Comparison of ENCODE assay signal across 21 mouse cellular contexts in the genomic region with DNA sequence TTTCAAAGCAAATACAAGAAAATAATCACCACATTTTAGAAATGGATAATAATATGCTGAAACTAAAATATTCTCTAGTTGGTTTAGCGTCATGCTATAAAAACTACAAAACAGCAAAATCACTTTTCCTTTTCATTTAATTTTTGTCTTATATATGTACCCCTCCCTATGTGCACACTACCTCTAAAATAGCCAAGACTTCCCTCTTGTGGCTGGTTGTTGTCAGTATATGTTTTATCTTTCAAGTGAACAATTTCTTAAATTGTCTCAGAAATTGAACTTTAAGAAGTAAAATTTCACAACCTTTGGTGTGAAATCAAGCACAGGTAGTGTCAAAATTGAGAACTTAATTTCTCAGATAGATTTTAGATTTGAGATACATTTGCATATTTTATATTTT.
DNase-seq lines count a peak whose midpoint lies in the region; ATAC-seq and TF ChIP-seq lines count a peak whose summit lies in the region.
"Had no signal": no experiment of that assay in that cellular context is flagged by ENCODE, and none has a peak within 500 bp of the region (broad histone marks: within the 10 kb centered on the region; RNA-seq: fewer than 3 reads in every experiment).

No protein-coding gene starts in this region.

- no peaks in the 10 kb centered on the region for H3K79me2 ChIP-seq in MEL (ENCODE audit: control insufficient read depth, insufficient read depth, low read length, poor library complexity)

- no peak overlapping the region for H3K27ac ChIP-seq in layer of hippocampus, adult 2 months
- H3K27ac ChIP-seq in MEL (ENCODE audit: control insufficient read depth, low read depth, low read length): no peak overlapping the region
- H3K27ac ChIP-seq: limb, embryonic 10.5 days; lung, embryonic 15.5 days; stomach, embryonic 15.5 days had no signal

- no peaks in the 10 kb centered on the region for H3K9me3 ChIP-seq in MEL (replicated peaks; ENCODE audit: insufficient read depth, low read length)
- H3K9me3 ChIP-seq: limb, embryonic 10.5 days; lung, embryonic 15.5 days; stomach, embryonic 15.5 days had no signal

- no peak for DNase-seq in frontal cortex, postnatal 10 days (ENCODE audit: low spot score in 2 of 2)
- no peak for DNase-seq in layer of hippocampus, adult 2 months (ENCODE audit: low spot score in 2 of 2)
- no peak for DNase-seq in layer of hippocampus, postnatal 10 days (ENCODE audit: low spot score in 2 of 2)
- DNase-seq in 416B (ENCODE audit: low read depth) (peak; percentile 12), MEL (ENCODE audit: low read depth, low spot score) (peak; percentile 40)
- no peak for DNase-seq in kidney, postnatal 14 days
- DNase-seq: adrenal gland, adult 8-10 months; cerebellum, adult 11-12 months; gastrocnemius, postnatal 14 days; heart, postnatal 14 days; kidney, adult 2 months; layer of hippocampus, postnatal 36 days; right cerebral cortex, postnatal 14 days; thymus, postnatal 4 days had no signal

- no peaks in the 10 kb centered on the region for H3K36me3 ChIP-seq in MEL (ENCODE audit: control insufficient read depth in 1 of 2, insufficient read depth in 2 of 2, low read length in 2 of 2)
- H3K36me3 ChIP-seq: limb, embryonic 10.5 days; lung, embryonic 15.5 days; stomach, embryonic 15.5 days had no signal

- no peak overlapping the region for H3K4me3 ChIP-seq in layer of hippocampus, adult 2 months
- no peak overlapping the region for H3K4me3 ChIP-seq in MEL (ENCODE audit: control insufficient read depth in 1 of 2, insufficient read depth in 1 of 2, low read depth in 2 of 2, low read length in 2 of 2)
- H3K4me3 ChIP-seq: limb, embryonic 10.5 days; lung, embryonic 15.5 days; stomach, embryonic 15.5 days had no signal

- H3K27me3 ChIP-seq in MEL (ENCODE audit: control insufficient read depth in 1 of 2, insufficient read depth in 2 of 2, low read length in 2 of 2): no peaks in the 10 kb centered on the region
- H3K27me3 ChIP-seq: lung, embryonic 15.5 days; stomach, embryonic 15.5 days had no signal

- TF ChIP-seq POLR2A in MEL (IDR thresholded peaks at IDR 0.05; ENCODE audit: control insufficient read depth in 1 of 2, insufficient read depth in 1 of 2, low read depth in 1 of 2, low read length in 2 of 2, poor library complexity in 1 of 2): no peak

- peak; percentile 74 for ATAC-seq in frontal cortex, adult (ENCODE audit: low TSS enrichment)
- ATAC-seq in megakaryocyte progenitor cell, adult 5-6 weeks (replicated peaks; ENCODE audit: poor library complexity): no peak
- ATAC-seq: forebrain, embryonic 16.5 days; hindbrain, embryonic 16.5 days had no signal

- TF ChIP-seq EP300 in MEL (IDR thresholded peaks at IDR 0.05; ENCODE audit: low read depth in 1 of 2, low read length in 2 of 2): no peak

- H3K4me1 ChIP-seq in MEL (ENCODE audit: control insufficient read depth in 1 of 2, insufficient read depth in 2 of 2, low read length in 2 of 2): no peaks in the 10 kb centered on the region
- H3K4me1 ChIP-seq: limb, embryonic 10.5 days; lung, embryonic 15.5 days; stomach, embryonic 15.5 days had no signal

- no peak overlapping the region for H3K9ac ChIP-seq in MEL (ENCODE audit: control insufficient read depth, low read depth, low read length, poor library complexity, severe bottlenecking)
- H3K9ac ChIP-seq: lung, embryonic 15.5 days; stomach, embryonic 15.5 days had no signal

- peak; percentile 79 for TF ChIP-seq RAD21 in MEL (IDR thresholded peaks at IDR 0.05; ENCODE audit: low read depth, low read length)

- TF ChIP-seq CTCF in layer of hippocampus, adult 2 months (conservative IDR thresholded peaks at IDR 0.05): peak; percentile 73
- peak in 1 of 3 experiments; percentile 64; a peak in 2 of 6 replicates for TF ChIP-seq CTCF in MEL (IDR thresholded peaks at IDR 0.05 in 2 of 3, conservative IDR thresholded peaks at IDR 0.05 in 1 of 3; ENCODE audit: control insufficient read depth in 1 of 3, insufficient read depth in 1 of 3, low read depth in 2 of 3, low read length in 3 of 3, poor library complexity in 1 of 3, severe bottlenecking in 1 of 3)

TF ChIP-seq in MEL, 35 proteins besides CTCF, POLR2A, EP300 and RAD21:
- peak; percentile 67; the same call in 1 of the 2 replicates for TF ChIP-seq ZC3H11A (IDR thresholded peaks at IDR 0.05; ENCODE audit: low read depth, low read length)
- peak; percentile 76 for TF ChIP-seq SMC3 (IDR thresholded peaks at IDR 0.05; ENCODE audit: low read depth, low read length)
- no peak for TF ChIP-seq MEF2A (IDR thresholded peaks at IDR 0.05; ENCODE audit: extremely low read depth, insufficient replicate concordance, low read depth, low read length, poor library complexity, severe bottlenecking)

Comparison
In these comparisons a context has a peak if more than half of its experiments do, and no peak if none do; other contexts are left out.
1. DNase-seq: peak in 416B (single experiment) and MEL (single experiment); none in frontal cortex, postnatal 10 days (0 of 2), layer of hippocampus, adult 2 months (0 of 2), layer of hippocampus, postnatal 10 days (0 of 2) and kidney, postnatal 14 days (single experiment).